Mouse (Mus musculus) kidney, adult 2 months (tissue): ENCODE results near the gene Ninl.

Source experiments
- CTCF ChIP-seq: fragments of 200-500 bp; conservative IDR thresholded peaks from 2 replicates; pipeline ENCODE4 v1.5.1; 2011; ENCODE audit warnings: low read depth, mild to moderate bottlenecking, control low read depth, low read length, moderate library complexity, mixed read lengths; ENCODE audit not compliant: insufficient read depth, insufficient read length
- POLR2A ChIP-seq: fragments of 200-500 bp; IDR thresholded peaks from one replicate; pipeline ENCODE4 v1.6.1; 2011; ENCODE audit warnings: low read depth, low read length, control low read depth

DNA sequence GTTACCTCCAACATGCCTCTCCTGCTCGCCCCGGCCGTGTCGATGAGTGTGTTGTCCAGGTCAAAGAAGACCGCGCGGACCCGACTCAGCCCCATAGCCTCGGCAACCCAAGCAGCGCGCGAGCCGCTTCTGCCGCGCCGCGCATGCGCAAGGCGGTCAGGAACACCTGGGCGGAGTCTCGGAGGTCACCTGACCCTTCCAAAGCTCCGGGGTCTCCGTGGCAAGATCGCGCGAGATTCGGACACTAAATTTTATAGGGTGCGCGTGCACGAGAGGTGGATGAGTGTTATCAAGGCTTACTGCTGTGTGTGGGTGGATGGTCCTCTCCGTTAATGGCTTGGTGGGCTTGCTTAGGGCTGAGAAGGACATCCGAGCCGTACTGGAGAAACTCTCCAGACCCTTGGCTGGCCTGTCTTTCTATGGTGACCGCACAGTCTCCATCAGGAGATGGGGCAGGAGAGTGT, at the start of gene Ninl, which contains the start of gene Nanp:
- no peak for TF ChIP-seq CTCF
- TF ChIP-seq POLR2A, result no peak
